Mouse (Mus musculus) G1E (cell line): Measurements from ENCODE around the gene Vmn1r27. TPM values are rescaled to one million over a fixed set of nuclear protein-coding genes. Genes with fewer than 3 reads are reported as not detected.

Source experiments
- ATAC-seq: 2 replicates; pipeline ENCODE4 v1.8.0; 2016; ENCODE audit warnings: mild to moderate bottlenecking; ENCODE audit not compliant: insufficient number of reproducible peaks, poor library complexity, low FRiP score, severe bottlenecking; ENCODE audit errors: extremely low read depth
- DNase-seq: peaks from one replicate; pipeline ENCODE4 v3.0.0; 2012; ENCODE audit warnings: low spot score
- H3K27me3 ChIP-seq: 2 replicates; pipeline ENCODE4 v1.6.1; 2012; ENCODE audit warnings: mild to moderate bottlenecking, low read length, inconsistent platforms; ENCODE audit not compliant: insufficient read depth
- H3K36me3 ChIP-seq: replicated peaks from 2 replicates; pipeline ENCODE3; 2012; ENCODE audit warnings: mild to moderate bottlenecking, inconsistent platforms
- H3K4me1 ChIP-seq: 2 replicates; pipeline ENCODE4 v1.6.1; 2012; ENCODE audit warnings: low read depth, low read length, inconsistent platforms, mixed read lengths; ENCODE audit not compliant: insufficient read depth
- H3K4me3 ChIP-seq: 2 replicates; pipeline ENCODE4 v1.5.1; 2012; ENCODE audit warnings: low read depth, mild to moderate bottlenecking, inconsistent platforms, low read length, moderate library complexity, mixed read lengths
- H3K9me3 ChIP-seq: replicated peaks from 2 replicates; pipeline ENCODE4 v1.6.1; 2012; ENCODE audit warnings: inconsistent platforms
- CTCF ChIP-seq: IDR thresholded peaks from 2 replicates; pipeline ENCODE4 v1.5.1; 2012; ENCODE audit warnings: low read depth, low read length, inconsistent platforms, mixed read lengths
- GATA1 ChIP-seq: IDR thresholded peaks from 2 replicates; pipeline ENCODE4 v1.6.1; 2012; ENCODE audit warnings: borderline replicate concordance, low read length, inconsistent platforms, mixed read lengths
- GATA2 ChIP-seq: IDR thresholded peaks from 2 replicates; pipeline ENCODE4 v1.6.1; 2012; ENCODE audit warnings: low read depth, low read length, inconsistent platforms, borderline replicate concordance
- POLR2AphosphoS5 ChIP-seq: IDR thresholded peaks from 2 replicates; pipeline ENCODE4 v1.6.1; 2012; ENCODE audit warnings: low read depth, low read length, inconsistent platforms; ENCODE audit not compliant: insufficient replicate concordance
- TAL1 ChIP-seq: conservative IDR thresholded peaks from 2 replicates; pipeline ENCODE4 v1.6.1; 2012; ENCODE audit warnings: low read depth, low read length, inconsistent platforms, mixed read lengths
- polyA plus RNA-seq: library from polyadenylated mRNA; stranded (reverse); fragments of >175 nt; gene quantifications from 2 replicates; pipeline ENCODE4 v1.2.3, GENCODE M21; 2012
- total RNA-seq, 2 experiments: library from RNA; stranded (forward) in 1 of 2; stranded (reverse) in 1 of 2; fragments of 200-1000 nt in 1 of 2; fragments of >200 nt in 1 of 2; fragmentation: Nextera tagmentation in 1 of 2; gene quantifications; 2 replicates each; pipeline ENCODE4 v1.2.3; 2014 to 2017

Gene Vmn1r27
- total RNA-seq (2014; fragmentation: Nextera tagmentation) (not detected in 2 replicates), total RNA-seq (2017) (0.16 TPM in 1 of 2 replicates, not detected in the other), polyA plus RNA-seq (not detected in 2 replicates)

GRCm38 (mm10) chr6:58218721-58219120 is at the start of gene Vmn1r27:
Gene Vmn1r27, minus strand, starts transcription at chr6:58218821.
- Histone ChIP-seq H3K9me3 (no peaks in the 10 kb centered on the region), H3K4me1 (no peaks in the 10 kb centered on the region), H3K36me3 (no peaks in the 10 kb centered on the region), H3K4me3 (no peak within 1 kb of the TSS), H3K27me3 (no peaks in the 10 kb centered on the region)
- no peak for ATAC-seq
- TF ChIP-seq TAL1 (no peak), GATA1 (no peak), GATA2 (no peak), POLR2AphosphoS5 (no peak), CTCF (no peak)
- DNase-seq: no peak

GRCm38 (mm10) chr6:58261737-58262136 is 43.1 kb upstream of the Vmn1r27 start, which contains the start of gene Vmn1r28:
Gene Vmn1r28, plus strand, starts transcription at chr6:58262037.
- Histone ChIP-seq H3K36me3 (no peaks in the 10 kb centered on the region), H3K9me3 (no peaks in the 10 kb centered on the region), H3K27me3 (no peaks in the 10 kb centered on the region), H3K4me1 (no peaks in the 10 kb centered on the region), H3K4me3 (no peak within 1 kb of the TSS)
- DNase-seq: no peak
- TF ChIP-seq POLR2AphosphoS5 (no peak), TAL1 (no peak), GATA2 (no peak), GATA1 (no peak), CTCF (no peak)
- no peak for ATAC-seq

- TF ChIP-seq GATA1 (no peak), TAL1 (no peak), GATA2 (no peak), CTCF (no peak), POLR2AphosphoS5 (no peak)
- ATAC-seq (no peak), DNase-seq (no peak)
- no peaks in the 10 kb centered on the region for H3K27me3 ChIP-seq
- H3K4me1 ChIP-seq: no peaks in the 10 kb centered on the region
- H3K9me3 ChIP-seq: no peaks in the 10 kb centered on the region
- H3K36me3 ChIP-seq: no peaks in the 10 kb centered on the region
- H3K4me3 ChIP-seq: no peak overlapping the region
These were observed 2.5 kb downstream of the Vmn1r27 start for GRCm38 (mm10) chr6:58216119-58216518.

Other genes with a start within 250 kb of the Vmn1r27 start
- gene Vmn1r25, start 238.0 kb downstream of the Vmn1r27 start, total RNA-seq (2014; fragmentation: Nextera tagmentation): not detected in 2 replicates
- gene Vmn1r25, start 238.0 kb downstream of the Vmn1r27 start, total RNA-seq (2017): 0.22 TPM in 1 of 2 replicates, not detected in the other
- not detected in 2 replicates for gene Vmn1r25, start 238.0 kb downstream of the Vmn1r27 start, polyA plus RNA-seq
- not detected in 2 replicates for gene Vmn1r26, start 203.7 kb downstream of the Vmn1r27 start, total RNA-seq (2014; fragmentation: Nextera tagmentation)
- 0.06 and 0.11 TPM in 2 replicates for gene Vmn1r26, start 203.7 kb downstream of the Vmn1r27 start, total RNA-seq (2017)
- not detected in 2 replicates for gene Vmn1r26, start 203.7 kb downstream of the Vmn1r27 start, polyA plus RNA-seq
- gene Vmn1r28, start 43.2 kb upstream of the Vmn1r27 start, total RNA-seq (2014; fragmentation: Nextera tagmentation): not detected in 2 replicates
- gene Vmn1r28, start 43.2 kb upstream of the Vmn1r27 start, total RNA-seq (2017): under 0.01 and 0.22 TPM in 2 replicates
- not detected in 2 replicates for gene Vmn1r28, start 43.2 kb upstream of the Vmn1r27 start, polyA plus RNA-seq
- not detected in 2 replicates for gene Vmn1r29, start 82.7 kb upstream of the Vmn1r27 start, total RNA-seq (2014; fragmentation: Nextera tagmentation)
- gene Vmn1r29, start 82.7 kb upstream of the Vmn1r27 start, total RNA-seq (2017): 0.06 and 0.16 TPM in 2 replicates
- not detected in 2 replicates for gene Vmn1r29, start 82.7 kb upstream of the Vmn1r27 start, polyA plus RNA-seq
- not detected in 2 replicates for gene Vmn1r30, start 224.6 kb upstream of the Vmn1r27 start, total RNA-seq (2014; fragmentation: Nextera tagmentation)
- gene Vmn1r30, start 224.6 kb upstream of the Vmn1r27 start, total RNA-seq (2017): 0.05 TPM in 1 of 2 replicates, not detected in the other
- not detected in 2 replicates for gene Vmn1r30, start 224.6 kb upstream of the Vmn1r27 start, polyA plus RNA-seq